Mouse (Mus musculus) ES-E14 (cell line): ENCODE data around the gene Myl6b. TPM values are rescaled to one million over a fixed set of nuclear protein-coding genes. Genes with fewer than 3 reads are reported as not detected.
A peak's percentile ranks its signal among the peaks of the same experiment; 100 is the strongest.
"Not testable (repeated sequence)": the region's sequence is repeated elsewhere in the genome, so short reads cannot be mapped to it uniquely, and the experiment has no call there.

ENCODE experiments used
- DNase-seq: peaks from one replicate; pipeline ENCODE4 v3.0.0-alpha.2; 2013; ENCODE audit warnings: low read depth, low spot score
- H3K27ac ChIP-seq: 2 replicates; pipeline ENCODE4 v1.5.1; 2012; ENCODE audit warnings: low read depth, mild to moderate bottlenecking, low read length, moderate library complexity, mixed read lengths; ENCODE audit not compliant: poor library complexity, insufficient read depth, severe bottlenecking
- H3K36me3 ChIP-seq: 2 replicates; pipeline ENCODE4 v1.6.1; 2012; ENCODE audit warnings: mild to moderate bottlenecking, low read length, moderate library complexity, mixed read lengths; ENCODE audit not compliant: control insufficient read depth, poor library complexity, insufficient read depth, severe bottlenecking
- H3K4me1 ChIP-seq, 2 experiments: fragments of 150-350 bp in 1 of 2; sonication (generic) in 1 of 2; 2 replicates each; pipeline ENCODE4 v1.6.1; 2012; ENCODE audit warnings: low read length in 2 of 2, mild to moderate bottlenecking in 1 of 2, mixed read lengths in 1 of 2; ENCODE audit not compliant: control insufficient read depth in 2 of 2, insufficient read depth in 2 of 2, poor library complexity in 1 of 2
- H3K4me3 ChIP-seq, 2 experiments: fragments of 150-350 bp in 1 of 2; sonication (generic) in 1 of 2; 2 replicates each; pipeline ENCODE4 v1.5.1; 2012; ENCODE audit warnings: low read length in 2 of 2, low read depth in 1 of 2, mild to moderate bottlenecking in 1 of 2, mixed read lengths in 1 of 2; ENCODE audit not compliant: insufficient read depth in 1 of 2, poor library complexity in 1 of 2, severe bottlenecking in 1 of 2
- H3K9ac ChIP-seq: 2 replicates; pipeline ENCODE4 v1.6.1; 2012; ENCODE audit warnings: low read depth, mild to moderate bottlenecking, low read length, mixed read lengths; ENCODE audit not compliant: poor library complexity, insufficient read depth, severe bottlenecking
- H3K9me3 ChIP-seq: fragments of 150-350 bp; sonication (generic); 2 replicates; pipeline ENCODE4 v1.6.1; 2012; ENCODE audit warnings: low read depth, mild to moderate bottlenecking, low read length; ENCODE audit not compliant: control insufficient read depth, insufficient read depth
- CHD2 ChIP-seq: IDR thresholded peaks from 2 replicates; pipeline ENCODE4 v1.6.1; 2014; ENCODE audit warnings: mild to moderate bottlenecking, low read depth, low read length, inconsistent platforms
- HCFC1 ChIP-seq: IDR thresholded peaks from 2 replicates; pipeline ENCODE4 v1.6.1; 2012; ENCODE audit warnings: low read length, inconsistent platforms, borderline replicate concordance; ENCODE audit not compliant: insufficient read depth
- MAFK ChIP-seq: IDR thresholded peaks from 2 replicates; pipeline ENCODE4 v1.6.1; 2014; ENCODE audit warnings: mild to moderate bottlenecking, low read depth, low read length, inconsistent platforms; ENCODE audit not compliant: insufficient read depth
- ZC3H11A ChIP-seq: IDR thresholded peaks from 2 replicates; pipeline ENCODE4 v1.6.1; 2012; ENCODE audit warnings: low read depth, mild to moderate bottlenecking, inconsistent platforms, low read length, borderline replicate concordance
- ZNF384 ChIP-seq: IDR thresholded peaks from 2 replicates; pipeline ENCODE4 v1.6.1; 2012; ENCODE audit warnings: low read depth, low read length, inconsistent platforms
- in situ Hi-C, 2 experiments: fragments of 600-800 bp; cut with MboI; formaldehyde crosslinking; loops; one replicate each; pipeline ENCODE4 v1.15.1; 2025; ENCODE audit warnings: low sequenced_read_pairs in 2 of 2, inconsistent platforms in 1 of 2; ENCODE audit not compliant: unreplicated experiment in 2 of 2
- total RNA-seq: library from RNA; depleted of rRNA; stranded (reverse); fragments of 300-350 nt; gene quantifications from 2 replicates; pipeline ENCODE4 v1.2.3, GENCODE M21; 2012

The Myl6b gene
- total RNA-seq, 1 experiment = 3.7 TPM

- Histone ChIP-seq H3K4me1 (peaks cover 2 to 27% of the 10 kb centered on the region in 2 experiments; a peak in 3 of 4 replicates), H3K9ac (peak overlapping the region; percentile 78), H3K4me3 (peak overlapping the region; percentile 72 to 85), H3K9me3 (no peaks in the 10 kb centered on the region), H3K36me3 (peaks cover 25% of the 10 kb centered on the region), H3K27ac (peak overlapping the region; percentile 37; the same call in 1 of the 2 replicates)
- in situ Hi-C loops = no loop called here
- no peak for TF ChIP-seq ZC3H11A
- DNase-seq = no peak
Measured at GRCm38 (mm10) chr10:128494667-128495245, 3.7 kb downstream of the Myl6b start.

GRCm38 (mm10) chr10:128493695-128494666 lies 4.5 kb downstream of the Myl6b start, which contains the start of gene Myl6:
TSS of gene Myl6 (minus strand) at chr10:128494145.
- Histone ChIP-seq H3K4me1 (peaks cover 2 to 30% of the 10 kb centered on the region in 2 experiments; a peak in 3 of 4 replicates), H3K9me3 (no peaks in the 10 kb centered on the region), H3K4me3 (peak within 1 kb of the TSS; percentile 83 to 95), H3K9ac (peak within 1 kb of the TSS; percentile 82), H3K27ac (peak within 1 kb of the TSS; percentile 95), H3K36me3 (peaks cover 28% of the 10 kb centered on the region)
- in situ Hi-C loops = no loop called here
- peak; percentile 99 for DNase-seq
- TF ChIP-seq CHD2 (no peak; the same call in 1 of the 2 replicates), ZNF384 (no peak), ZC3H11A (no peak), MAFK (no peak), HCFC1 (peak; percentile 55; the same call in 1 of the 2 replicates)

GRCm38 (mm10) chr10:128493319-128493694 lies 5.2 kb downstream of the Myl6b start:
- peak overlapping the region; percentile 83 to 95 for H3K4me3 ChIP-seq
- TF ChIP-seq ZNF384 = no peak
- no peak for TF ChIP-seq MAFK
- TF ChIP-seq HCFC1 = no peak
- no peak for TF ChIP-seq ZC3H11A
- no peak for TF ChIP-seq CHD2
- peak overlapping the region; percentile 51 for H3K27ac ChIP-seq
- DNase-seq = no peak
- peak overlapping the region; percentile 82 for H3K9ac ChIP-seq
- in situ Hi-C loops = no loop called here
- H3K9me3 ChIP-seq = no peaks in the 10 kb centered on the region
- peaks cover 2 to 33% of the 10 kb centered on the region in 2 experiments; a peak in 3 of 4 replicates for H3K4me1 ChIP-seq
- H3K36me3 ChIP-seq = peaks cover 31% of the 10 kb centered on the region

- peaks cover 2 to 37% of the 10 kb centered on the region in 2 experiments; a peak in 3 of 4 replicates for H3K4me1 ChIP-seq
- no peaks in the 10 kb centered on the region for H3K9me3 ChIP-seq
- peak overlapping the region; percentile 51 for H3K27ac ChIP-seq
- peak overlapping the region; percentile 83 to 95 for H3K4me3 ChIP-seq
- TF ChIP-seq CHD2 (0 out of 2 replicates have a peak, but pooled peaks have one; percentile 29), ZNF384 (no peak)
- in situ Hi-C loops = no loop called here
- peak overlapping the region; percentile 82 for H3K9ac ChIP-seq
- H3K36me3 ChIP-seq = peaks cover 35% of the 10 kb centered on the region
- no peak for DNase-seq
Measured at GRCm38 (mm10) chr10:128492633-128493311, 5.7 kb downstream of the Myl6b start.

- peaks cover 40% of the 10 kb centered on the region for H3K36me3 ChIP-seq
Measured at GRCm38 (mm10) chr10:128492051-128492450, 6.4 kb downstream of the Myl6b start.

More at GRCm38 (mm10) chr10:128492051-128492450, 6.4 kb downstream of the Myl6b start:
- H3K9ac ChIP-seq, in situ Hi-C loops, H3K27ac ChIP-seq, H3K9me3 ChIP-seq, DNase-seq: not testable (repeated sequence)
- Histone ChIP-seq H3K4me3 (peak overlapping the region; percentile 83 to 95), H3K4me1 (peaks cover 2 to 38% of the 10 kb centered on the region in 2 experiments; a peak in 3 of 4 replicates)
